Mouse (Mus musculus) skeletal muscle tissue, adult 2 months (tissue): ENCODE results near the gene Hrasls5.

ENCODE experiments used
- DNase-seq: peaks from one replicate; pipeline ENCODE4 v3.0.0-alpha.2; 2012; ENCODE audit warnings: low read depth, low spot score

The Hrasls5 gene

DNA sequence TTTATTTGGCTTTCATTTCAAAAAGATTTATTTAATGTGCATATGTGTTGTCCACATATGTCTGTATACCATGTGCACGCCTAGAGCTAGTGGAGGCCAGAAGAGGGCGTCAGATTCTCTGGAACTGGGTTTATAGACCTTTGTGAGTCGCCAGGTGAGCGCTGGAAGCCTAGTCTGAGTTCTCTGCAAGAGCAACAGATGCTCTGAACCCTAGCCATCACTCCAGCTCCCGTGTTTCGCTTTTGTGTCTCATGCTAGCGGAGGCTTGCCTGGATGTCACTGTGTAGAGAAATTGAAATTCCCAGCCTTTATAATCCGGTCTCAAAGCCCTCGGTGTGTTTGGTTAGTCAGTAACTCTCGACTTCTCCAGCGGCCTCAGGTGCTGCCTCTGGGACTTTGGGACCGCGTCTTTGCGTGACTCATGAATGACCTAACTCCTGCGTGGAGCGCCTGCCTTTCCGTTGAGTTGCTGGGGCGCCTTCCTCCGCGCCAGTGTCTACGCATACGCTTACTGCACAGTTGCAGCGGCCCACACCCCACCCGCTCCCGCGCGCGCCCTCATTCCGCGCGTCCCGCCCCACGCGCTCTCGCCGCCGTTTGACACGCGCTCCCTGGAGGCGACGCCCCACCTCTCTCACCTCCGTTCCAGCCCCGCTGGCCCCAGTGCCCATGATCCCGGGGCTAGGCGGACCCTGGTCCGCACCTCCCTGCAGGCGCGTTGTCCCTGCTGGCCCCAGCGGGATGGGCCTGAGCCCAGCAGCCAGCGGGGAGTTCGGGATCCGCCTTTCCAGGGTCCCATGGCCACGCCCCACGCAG is at the start of gene Hrasls5:
Gene Hrasls5 (plus strand): TSS at position 600 of the 816 bp plus-strand sequence.
- DNase-seq: no peak

DNA sequence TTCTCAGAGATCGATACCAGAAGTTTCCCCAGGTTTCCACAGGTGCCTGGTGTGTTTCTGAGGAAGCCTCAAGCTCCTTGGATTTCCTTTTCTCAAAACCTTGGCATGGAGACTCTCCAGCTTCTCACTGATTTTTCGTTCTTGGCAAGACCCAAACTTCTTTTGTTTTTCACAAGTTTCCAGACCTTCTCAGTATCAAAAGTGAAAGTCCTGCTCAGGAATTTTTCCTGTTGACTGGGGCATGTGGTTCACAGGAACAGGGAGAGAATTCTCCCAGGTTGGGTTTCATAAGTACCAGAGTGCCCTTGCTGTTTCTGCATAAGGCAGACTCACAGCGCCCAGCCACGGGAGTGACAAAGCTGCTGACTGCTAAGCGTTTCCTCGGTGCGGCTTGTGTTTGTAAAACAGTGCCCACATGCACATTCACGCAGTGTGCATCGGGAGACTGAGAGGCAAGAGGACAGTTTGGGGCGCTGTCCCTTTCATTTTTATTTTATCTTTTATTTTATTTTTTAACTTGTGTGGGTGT is 49.7 kb upstream of the Hrasls5 start:
- DNase-seq: peak; percentile 51

DNA sequence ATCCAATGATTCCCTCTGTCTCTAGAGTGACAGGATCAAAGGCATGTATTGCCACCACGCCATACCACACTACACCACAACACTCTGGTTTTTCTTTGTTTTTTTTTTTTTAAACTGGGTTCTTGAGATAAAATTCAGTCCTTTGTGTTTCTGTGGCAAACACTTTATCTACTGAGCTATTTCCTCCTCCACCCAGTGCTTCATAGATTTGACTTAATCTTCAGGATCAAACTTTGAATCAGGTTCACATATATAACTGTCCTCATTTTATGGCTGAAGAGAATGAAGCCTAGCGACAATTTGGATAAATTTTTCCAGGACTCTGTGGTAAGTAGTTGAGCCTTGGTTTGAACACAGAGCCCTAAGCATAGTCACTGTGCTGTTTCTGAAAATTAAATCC is 48.7 kb upstream of the Hrasls5 start:
- no peak for DNase-seq

DNA sequence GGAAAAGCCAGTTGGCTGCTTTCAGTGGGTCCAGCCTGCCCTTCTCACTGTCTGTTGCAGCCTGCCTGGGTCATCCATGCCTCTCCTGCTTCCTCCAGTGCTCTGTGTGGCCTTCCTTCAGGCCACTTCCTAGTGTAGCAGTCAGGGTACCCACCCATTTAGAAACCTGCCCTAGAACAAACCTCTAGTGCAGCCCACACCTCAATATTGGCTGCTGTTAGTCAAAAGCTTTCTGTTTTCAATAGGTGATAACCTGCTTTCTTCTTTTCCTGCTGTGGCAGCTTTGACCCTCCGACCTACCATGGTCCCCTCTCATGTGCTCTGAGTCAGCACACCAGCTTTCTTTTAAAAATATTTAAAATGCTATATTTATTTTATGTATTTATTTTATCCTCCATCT is 47.9 kb upstream of the Hrasls5 start:
- no peak for DNase-seq

DNA sequence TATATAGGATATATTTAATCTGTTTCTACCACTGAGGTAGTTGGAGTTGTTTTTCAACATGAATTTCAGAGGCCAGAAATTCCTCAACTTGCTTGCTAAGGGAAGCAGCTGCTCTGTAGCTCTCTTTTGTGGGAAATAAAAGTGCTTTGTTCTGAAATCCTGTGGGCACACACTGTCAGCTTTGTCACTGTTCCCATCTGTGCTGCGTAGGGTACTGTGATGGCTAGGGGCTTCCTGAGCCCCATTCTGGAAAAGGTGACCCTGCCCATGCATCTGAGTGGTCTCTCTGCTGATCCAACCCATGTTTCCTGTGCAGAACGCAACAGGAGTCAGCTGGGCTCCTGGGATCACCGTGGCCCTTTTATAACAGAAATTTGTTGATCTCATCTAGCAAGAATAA is 45.5 kb upstream of the Hrasls5 start:
- no peak for DNase-seq

DNA sequence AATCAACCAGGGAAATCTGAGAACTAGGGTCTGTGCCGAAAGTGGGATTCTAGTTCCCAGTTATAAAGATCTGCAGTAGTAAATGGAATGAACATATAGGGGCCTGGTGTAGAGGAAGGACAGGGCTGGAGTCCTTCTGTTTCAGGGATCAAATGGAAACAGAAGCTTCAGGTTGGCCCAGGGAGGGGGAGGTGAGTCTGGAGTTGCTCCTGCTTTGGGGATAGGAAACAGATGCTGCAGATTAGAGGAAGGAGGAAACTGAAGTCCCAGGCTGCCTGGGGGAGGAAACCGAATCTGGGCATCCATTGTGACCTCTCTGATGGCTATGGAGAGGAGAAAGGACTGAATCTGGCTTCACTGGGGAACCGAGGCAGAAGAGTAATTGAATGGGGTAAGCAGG is 44.0 kb upstream of the Hrasls5 start:
- no peak for DNase-seq

DNA sequence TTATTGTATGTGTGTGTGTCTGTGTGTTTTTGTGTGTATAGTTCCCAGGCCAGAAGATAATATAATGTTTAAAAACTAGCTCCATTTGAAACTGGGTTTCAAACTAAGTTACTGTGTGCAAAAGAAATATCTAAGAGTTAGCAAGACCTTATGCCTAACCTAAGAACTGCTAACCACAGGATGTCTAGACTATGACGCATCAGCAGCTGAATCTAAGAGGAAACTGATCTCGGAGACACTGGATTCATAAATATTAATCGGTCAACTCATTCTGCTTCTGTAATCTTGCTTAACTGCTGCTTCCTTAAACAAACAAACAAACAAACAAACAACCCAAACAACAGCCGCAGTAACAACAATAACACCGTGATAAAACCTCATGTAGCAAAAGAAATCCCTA is 42.7 kb upstream of the Hrasls5 start:
- no peak for DNase-seq

DNA sequence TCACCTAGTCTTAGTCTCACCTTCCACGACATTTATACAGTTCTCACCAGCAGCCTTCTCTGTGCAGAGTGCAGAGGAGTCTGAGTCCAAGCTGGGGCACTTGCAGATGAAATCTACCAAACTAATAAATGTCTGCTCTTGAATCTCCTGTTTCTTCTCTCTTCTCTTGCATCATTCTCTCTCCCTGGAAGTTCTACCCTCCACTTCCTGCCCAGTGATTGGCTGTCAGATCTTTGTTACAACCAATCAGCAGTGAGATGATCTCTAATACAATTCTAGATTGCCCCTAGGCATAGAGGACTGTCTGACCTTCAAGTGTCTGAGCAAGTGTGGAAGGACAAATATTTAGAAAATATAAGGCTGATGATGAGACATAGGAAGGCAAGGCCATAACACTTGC is 36.2 kb upstream of the Hrasls5 start:
- no peak for DNase-seq

DNA sequence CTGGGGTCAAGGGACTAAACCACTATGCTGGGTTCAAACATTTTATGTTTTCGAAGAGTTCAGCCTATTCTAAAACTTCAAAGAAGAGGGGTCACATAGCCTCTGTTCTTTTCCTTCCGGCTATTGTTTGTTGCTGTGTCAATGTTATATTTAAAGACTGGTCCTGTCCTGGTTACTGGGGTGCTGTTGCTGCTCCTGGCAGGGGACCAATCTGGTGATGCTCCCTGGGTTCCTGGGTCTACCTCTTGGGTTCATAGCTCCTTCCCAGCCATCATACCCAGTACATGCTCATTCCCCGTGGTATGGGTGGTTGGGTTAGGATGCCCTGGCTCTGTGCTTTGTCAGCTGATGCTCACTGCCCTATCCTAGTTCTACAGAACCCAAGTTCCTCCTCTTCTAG is 34.6 kb upstream of the Hrasls5 start:
- no peak for DNase-seq

DNA sequence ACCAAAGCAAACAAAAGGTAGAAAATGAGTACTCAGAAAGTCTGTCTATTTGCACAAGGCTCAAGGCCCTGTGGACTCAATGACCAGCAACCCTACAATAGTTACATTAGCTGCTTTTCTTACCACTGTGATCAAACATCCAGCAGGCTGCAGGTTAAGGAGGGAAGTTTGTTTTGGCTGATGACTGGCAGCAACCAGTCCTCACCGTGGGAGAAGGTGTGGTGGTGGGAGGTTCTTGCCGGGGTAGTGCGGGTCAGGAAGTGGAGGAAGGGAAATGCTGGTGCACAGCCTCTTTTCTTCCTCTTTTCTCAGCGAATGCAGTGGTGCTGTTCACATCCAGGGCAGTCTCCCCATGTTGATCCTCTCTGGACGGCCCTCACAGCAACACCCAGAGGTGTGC is 31.3 kb upstream of the Hrasls5 start:
- DNase-seq: no peak

DNA sequence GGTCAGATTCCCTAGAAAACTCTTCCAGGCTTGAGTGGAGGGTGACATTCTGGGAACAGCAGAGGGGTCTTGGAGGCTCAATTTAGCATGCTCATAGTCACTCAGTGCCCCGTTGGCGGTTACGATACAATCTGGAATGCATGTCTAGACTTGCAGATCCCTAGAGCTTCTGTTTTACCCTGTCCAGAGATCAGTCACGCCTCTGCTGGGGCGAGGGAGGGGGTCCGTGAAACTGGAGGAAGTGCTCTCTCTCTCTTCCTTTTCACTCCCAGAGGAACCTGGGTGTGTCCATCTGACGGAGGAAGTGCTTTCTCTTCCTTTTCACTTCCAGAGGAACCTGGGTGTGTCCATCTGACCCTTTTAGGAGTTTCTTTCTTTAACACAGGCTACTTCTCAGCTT is 29.2 kb upstream of the Hrasls5 start:
- no peak for DNase-seq

DNA sequence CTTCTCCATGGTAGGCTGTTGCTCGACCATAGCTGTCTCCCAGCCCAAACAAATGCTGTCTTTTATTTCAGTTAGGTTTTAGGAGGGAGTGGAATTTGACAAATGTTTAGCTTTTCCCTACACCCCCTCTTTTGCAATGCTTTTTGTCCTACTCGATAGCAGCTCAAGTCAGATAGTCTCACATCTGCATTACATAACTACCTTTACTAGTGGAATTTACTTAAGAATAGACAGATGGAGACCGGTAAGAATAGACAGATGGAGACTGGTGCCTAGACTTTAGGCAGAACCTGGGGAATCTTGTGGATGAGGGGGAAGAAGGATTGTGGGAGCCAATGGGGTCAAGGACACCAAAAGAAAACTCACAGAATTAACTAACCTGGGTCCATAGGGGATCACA is 28.7 kb upstream of the Hrasls5 start:
- no peak for DNase-seq

DNA sequence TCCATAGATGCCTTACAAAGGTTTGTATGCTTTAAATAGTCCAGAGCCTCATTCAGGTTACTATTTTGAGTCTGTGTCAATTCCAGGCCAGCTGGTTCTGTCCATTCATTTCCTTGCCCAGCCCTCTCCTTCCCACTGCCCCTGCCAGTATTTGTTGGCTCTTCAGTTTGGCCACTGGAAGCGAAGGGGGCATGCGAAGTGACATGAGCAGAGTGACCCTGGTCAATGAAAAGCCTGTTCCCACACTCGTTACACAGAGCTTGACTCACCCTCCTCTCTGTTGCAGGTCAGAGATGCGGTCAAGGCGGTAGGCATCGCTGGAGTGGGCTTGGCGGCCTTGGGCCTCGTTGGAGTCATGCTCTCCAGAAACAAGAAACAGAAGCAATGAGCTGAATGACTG is 27.1 kb upstream of the Hrasls5 start:
- DNase-seq: peak; percentile 52

DNA sequence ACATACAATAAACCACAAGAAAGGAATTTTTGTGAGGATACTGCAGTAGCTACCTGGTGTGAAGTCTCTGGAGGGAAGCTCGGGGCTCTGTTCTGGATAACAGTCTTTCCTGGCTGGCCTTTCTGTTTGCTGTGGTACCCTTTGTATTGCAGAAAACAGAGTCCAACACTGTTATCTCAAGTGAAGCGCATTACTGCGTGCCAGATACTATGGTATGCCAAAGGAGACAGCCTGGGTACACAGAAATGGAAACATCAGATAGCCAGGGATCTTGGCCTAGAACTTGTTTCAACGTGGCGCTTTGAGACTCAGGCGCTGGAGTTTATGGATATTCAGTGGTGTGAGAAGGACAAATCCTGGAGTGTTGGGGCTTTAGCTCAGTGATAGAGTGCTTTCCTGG is 26.6 kb upstream of the Hrasls5 start:
- no peak for DNase-seq

DNA sequence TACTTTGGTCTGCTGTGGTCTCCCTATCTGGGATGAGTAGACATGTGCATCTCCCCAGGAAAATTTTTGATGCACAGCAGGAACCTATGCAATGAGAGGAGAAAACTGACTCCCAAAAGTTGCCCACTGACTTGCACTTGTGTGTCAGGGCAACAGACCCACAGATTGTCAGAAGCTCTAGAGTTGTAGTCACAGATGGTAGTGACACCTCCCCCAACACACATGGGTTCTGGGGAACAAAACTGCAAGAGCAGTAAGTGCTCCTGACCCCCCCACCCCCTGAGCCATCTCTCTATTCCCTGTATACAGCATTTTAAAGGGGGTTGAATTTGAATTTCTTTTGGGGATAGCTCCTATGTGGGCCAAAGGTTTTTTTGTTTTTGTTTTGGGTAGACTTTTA is 21.5 kb upstream of the Hrasls5 start:
- no peak for DNase-seq

DNA sequence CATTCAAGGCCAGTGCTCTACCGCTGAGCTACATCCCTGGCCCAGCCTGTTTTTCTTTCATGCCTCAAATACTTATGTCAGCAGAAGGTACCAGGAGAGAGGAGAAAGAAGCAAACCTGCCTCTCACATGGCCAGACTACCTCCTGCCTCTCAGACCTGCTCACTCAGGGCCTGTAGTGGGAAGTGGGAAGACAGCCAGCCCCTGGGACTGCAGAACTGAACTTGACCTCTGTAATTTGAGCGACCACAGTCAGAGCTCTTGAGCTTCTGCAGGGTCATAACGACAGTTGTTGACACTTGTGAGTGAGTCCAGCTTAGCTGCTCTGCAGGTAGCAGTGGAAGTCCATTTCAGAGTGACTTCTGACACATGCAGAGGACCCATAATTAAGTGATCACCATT is 20.3 kb upstream of the Hrasls5 start:
- peak; percentile 88 for DNase-seq

DNA sequence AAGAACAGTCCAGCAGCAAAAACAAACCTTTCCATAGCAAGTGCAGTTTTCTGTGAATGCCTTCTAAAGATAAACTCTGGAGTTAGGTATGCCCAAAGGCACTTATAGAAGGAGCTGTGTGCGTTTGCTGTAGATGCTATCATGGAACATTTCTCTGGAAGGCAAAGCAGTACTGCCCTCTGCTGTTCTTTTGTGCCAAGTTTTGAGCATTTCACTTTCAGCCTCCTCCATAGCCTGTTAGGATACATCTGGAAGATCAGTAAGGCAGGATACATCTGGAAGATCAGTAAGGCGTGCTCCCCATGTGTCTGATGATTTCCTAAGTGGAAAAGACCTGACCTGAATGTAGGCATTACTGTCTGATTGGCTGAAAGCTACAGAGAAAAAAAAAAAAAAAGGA is 16.8 kb upstream of the Hrasls5 start:
- peak; percentile 38 for DNase-seq

DNA sequence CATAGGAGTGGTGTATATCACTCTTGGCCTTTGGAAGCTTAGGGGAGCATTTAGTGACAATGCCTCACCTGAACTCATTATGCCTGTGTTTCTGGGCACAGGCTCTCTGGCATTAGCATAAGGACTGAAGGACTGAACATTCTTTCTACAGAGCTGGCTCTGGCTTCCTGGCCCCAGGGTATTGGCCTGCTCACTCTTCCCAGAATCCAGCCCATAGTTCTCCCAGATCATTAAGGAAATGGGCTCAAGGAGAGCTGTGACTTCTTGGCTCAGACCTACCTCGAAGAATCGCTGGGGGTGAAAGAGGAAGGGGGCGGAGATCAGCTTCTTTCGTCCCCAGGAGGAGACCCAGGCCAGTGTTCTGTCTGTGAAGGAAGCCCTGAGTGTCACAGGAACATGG is 13.9 kb upstream of the Hrasls5 start:
- no peak for DNase-seq

DNA sequence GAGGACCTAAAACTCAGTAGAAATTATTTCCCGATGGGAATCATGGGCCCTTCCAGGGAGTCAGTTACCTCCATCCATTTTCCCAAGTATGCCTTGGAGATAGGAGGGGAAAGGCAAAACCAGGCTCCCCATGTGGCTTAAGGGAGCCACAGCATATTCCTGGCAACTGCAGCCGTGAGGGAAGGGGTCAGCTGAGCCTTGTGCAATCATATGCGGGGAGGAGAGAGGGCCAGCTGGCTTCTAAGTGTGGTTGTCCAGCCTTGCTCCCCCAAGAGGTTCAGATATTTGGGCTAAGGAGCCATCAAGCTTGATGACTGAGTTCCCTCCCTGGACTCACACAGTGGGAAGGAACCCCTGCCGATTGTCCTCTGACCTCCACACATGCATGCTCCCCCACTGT is 10.8 kb upstream of the Hrasls5 start:
- DNase-seq: no peak

DNA sequence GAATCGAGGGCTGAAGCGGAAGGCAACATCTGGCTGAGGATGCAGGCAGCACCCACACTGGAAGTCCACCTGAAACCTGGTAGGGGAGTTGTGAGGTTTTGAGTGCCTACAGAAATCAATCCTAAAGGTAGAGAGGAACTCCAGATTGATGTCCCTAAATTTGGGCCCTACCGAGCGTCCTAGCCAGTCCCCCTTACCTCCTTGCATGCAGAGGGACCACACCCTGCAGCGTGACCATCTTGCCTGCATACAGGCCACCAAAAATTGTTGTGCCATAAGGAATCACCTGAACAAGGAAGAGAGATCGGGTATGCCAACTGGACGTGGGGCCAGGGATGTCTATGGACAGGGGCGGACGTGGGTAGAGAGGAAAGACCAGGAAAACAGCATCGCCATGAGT is 8.2 kb upstream of the Hrasls5 start:
- no peak for DNase-seq

DNA sequence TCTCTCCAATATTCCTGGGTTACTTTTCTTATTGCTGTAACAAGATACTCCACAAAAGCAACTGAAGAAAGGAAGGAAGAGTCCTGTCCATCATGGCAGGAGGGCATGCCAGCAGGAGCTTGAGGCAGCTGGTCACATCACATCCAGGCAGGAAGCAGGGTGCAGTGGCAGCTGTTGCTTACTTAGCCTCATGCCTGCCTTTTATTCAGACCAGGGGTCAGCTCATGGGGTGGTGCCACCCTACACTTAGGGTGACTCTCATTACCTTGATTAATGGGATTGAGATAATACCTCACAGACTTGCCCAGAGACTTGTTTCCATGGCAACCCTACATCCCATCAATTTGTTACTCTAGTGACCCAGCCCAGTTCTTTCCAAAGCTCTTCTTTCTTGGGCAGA is 7.3 kb upstream of the Hrasls5 start:
- DNase-seq: no peak

DNA sequence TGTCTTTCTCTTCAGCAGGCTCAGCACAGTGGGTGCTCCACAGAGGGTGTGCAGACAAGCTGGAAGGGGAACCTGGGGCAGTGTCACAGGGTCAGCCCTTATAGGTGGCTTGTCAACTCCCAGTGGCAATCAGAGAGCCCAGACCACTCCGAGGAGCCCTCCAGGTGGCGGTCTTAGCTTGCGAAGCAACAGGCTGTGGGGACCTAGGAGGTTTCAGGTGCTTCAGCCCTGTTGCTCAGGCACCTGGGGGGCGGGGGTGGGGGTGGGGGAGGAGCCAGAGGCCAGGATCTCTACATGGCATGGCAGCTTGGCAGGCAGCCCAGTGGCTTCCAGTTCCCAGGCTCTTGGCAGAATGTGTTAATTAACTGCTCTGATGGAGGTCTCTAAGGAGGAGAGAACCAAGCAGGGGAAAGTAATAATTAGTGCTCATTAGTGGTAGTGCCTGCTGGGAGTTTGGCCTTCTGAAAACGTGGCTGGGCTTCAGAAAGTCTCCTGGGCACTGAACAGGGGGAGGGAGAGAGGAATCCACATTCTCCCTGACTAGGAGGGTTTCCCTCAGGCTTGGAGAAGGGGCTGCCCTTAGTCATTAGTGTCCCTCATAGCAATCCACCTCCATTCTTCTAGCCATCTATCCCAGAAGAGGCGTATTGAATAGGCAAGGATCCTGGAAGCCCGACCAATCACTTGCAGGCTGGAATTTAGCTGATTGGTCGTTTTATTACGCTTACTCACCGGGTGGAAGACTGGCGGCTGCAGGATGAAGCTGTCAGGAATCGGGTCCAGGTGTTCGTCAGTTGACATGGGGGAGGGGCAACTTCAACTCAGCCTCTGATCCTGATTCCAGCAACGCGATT is 6.2 kb upstream of the Hrasls5 start:
- DNase-seq: no peak
